In genomic region chr9:119088148-119088801, GRCm38 (mm10) we compare ENCODE assay signal across 8 mouse cellular contexts. TPM values are rescaled to one million over a fixed set of nuclear protein-coding genes. Genes with fewer than 3 reads are reported as not detected.
DNase-seq lines count a peak whose midpoint lies in the region; ATAC-seq lines count a peak whose summit lies in the region.

No protein-coding gene starts in this region.

- ATAC-seq in inflammation-experienced regulatory T-cells, adult 6 months = peak; percentile 46

- peaks cover 90% of the 10 kb centered on the region for H3K27me3 ChIP-seq in megakaryocyte, embryonic 14.5 days (replicated peaks)

- H3K4me1 ChIP-seq in megakaryocyte, embryonic 14.5 days = peaks cover 35% of the 10 kb centered on the region

- peak; percentile 97 to 100 for DNase-seq in adrenal gland, adult (ENCODE audit: inconsistent age in 2 of 2, low spot score in 1 of 2)
- peak; percentile 93 for DNase-seq in embryo, embryonic 10.5 days (ENCODE audit: low spot score)
- DNase-seq in gastrocnemius, postnatal 25 days = peak; percentile 84
- peak; percentile 42 to 84 for DNase-seq in left cerebral cortex, postnatal 10 days (ENCODE audit: extremely low spot score in 1 of 2, low spot score in 2 of 2)
- peak; percentile 78 for DNase-seq in right cerebral cortex, adult 18-20 months
- peak; percentile 79 for DNase-seq in urinary bladder, adult 2 months (ENCODE audit: low spot score)

- H3K36me3 ChIP-seq in megakaryocyte, embryonic 14.5 days (replicated peaks; ENCODE audit: low read length) = no peaks in the 10 kb centered on the region

- intact Hi-C loops in left cerebral cortex, postnatal 10 days (cut with DNase I) = no loop called here

- H3K9me3 ChIP-seq in megakaryocyte, embryonic 14.5 days = no peaks in the 10 kb centered on the region

- H3K4me3 ChIP-seq in megakaryocyte, embryonic 14.5 days (replicated peaks) = peak overlapping the region; percentile 90

RNA-seq across cellular contexts. Expression of gene Plcd1, which starts 5.0 kb away (rescaled TPM):
- total RNA-seq in gastrocnemius, postnatal 25 days (2021) = 1 to 10 TPM; 8.5 to 8.6 TPM
- polyA plus RNA-seq in inflammation-experienced regulatory T-cells, adult 6 months (2017; shearing (Covaris generic)) = 1 to 10 TPM in 2 of 3 experiments, under 1 TPM in 1; 0.34 to 1.9 (median 1.8) TPM
- total RNA-seq in left cerebral cortex, postnatal 10 days (2021) = 10 to 100 TPM; 10.1 to 11.9 TPM
- polyA plus RNA-seq in megakaryocyte, embryonic 14.5 days (2012; ENCODE audit: insufficient read depth, low replicate concordance) = 1.5 TPM in 1 of 2 replicates, not detected in the other
- polyA plus RNA-seq in urinary bladder, adult 2 months (2012; rRNA removed) = 72.3 and 76.4 TPM in 2 replicates

RNA-seq across cellular contexts. Expression of gene Dlec1, which starts 14.0 kb away (rescaled TPM):
- under 1 TPM in 1 of 2 experiments, not detected in 1; 0.05 TPM for total RNA-seq in gastrocnemius, postnatal 25 days (2021)
- polyA plus RNA-seq in inflammation-experienced regulatory T-cells, adult 6 months (2017; shearing (Covaris generic)) = under 1 TPM in 2 of 3 experiments, not detected in 1; 0.15 to 0.34 TPM
- total RNA-seq in left cerebral cortex, postnatal 10 days (2021) = 1 to 10 TPM; 1.1 to 1.2 TPM
- not detected in 2 replicates for polyA plus RNA-seq in megakaryocyte, embryonic 14.5 days (2012; ENCODE audit: insufficient read depth, low replicate concordance)
- polyA plus RNA-seq in urinary bladder, adult 2 months (2012; rRNA removed) = 3.2 and 4.2 TPM in 2 replicates

RNA-seq across cellular contexts. Expression of gene Vill, which starts 35.7 kb away (rescaled TPM):
- under 1 TPM; 0.23 to 0.27 TPM for total RNA-seq in gastrocnemius, postnatal 25 days (2021)
- 10 to 100 TPM; 17.6 to 20.9 (median 17.8) TPM for polyA plus RNA-seq in inflammation-experienced regulatory T-cells, adult 6 months (2017; shearing (Covaris generic))
- 1 to 10 TPM; 4.9 TPM for total RNA-seq in left cerebral cortex, postnatal 10 days (2021)
- 0.19 TPM in 1 of 2 replicates, not detected in the other for polyA plus RNA-seq in megakaryocyte, embryonic 14.5 days (2012; ENCODE audit: insufficient read depth, low replicate concordance)
- polyA plus RNA-seq in urinary bladder, adult 2 months (2012; rRNA removed) = 25.3 and 25.4 TPM in 2 replicates

Comparison
In these comparisons a context has a peak if more than half of its experiments do, and no peak if none do; other contexts are left out.
1. Peak in every context shown above with its lines: DNase-seq, ATAC-seq and H3K4me3 ChIP-seq.
2. RNA of gene Plcd1, which starts 5.0 kb away (polyA plus RNA-seq): 72.3 to 76.4 TPM in urinary bladder, adult 2 months; 0.34 to 1.9 TPM in inflammation-experienced regulatory T-cells, adult 6 months and 1.5 TPM in megakaryocyte, embryonic 14.5 days; every median in the first group is over 10 times any median in the second.
3. RNA of gene Vill, which starts 35.7 kb away (polyA plus RNA-seq): 25.3 to 25.4 TPM in urinary bladder, adult 2 months and 17.6 to 20.9 TPM in inflammation-experienced regulatory T-cells, adult 6 months; 0.19 TPM in megakaryocyte, embryonic 14.5 days; every median in the first group is over 10 times any median in the second.